Mouse (Mus musculus) inflammation-experienced regulatory T-cells, adult 6 months (primary cell): ENCODE results near the gene Hunk. TPM values are rescaled to one million over a fixed set of nuclear protein-coding genes. Genes with fewer than 3 reads are reported as not detected.

Experiments used
- ATAC-seq: one replicate; pipeline ENCODE4 v1.8.0; 2017
- polyA plus RNA-seq, 3 experiments: library from polyadenylated mRNA; unstranded; fragments of 100-300 nt; shearing (Covaris generic); gene quantifications; one replicate each; pipeline ENCODE4 v1.2.1; 2017

The Hunk gene
- polyA plus RNA-seq, 3 experiments from 2014 or later, result 0.43 TPM; not detected in 2

DNA sequence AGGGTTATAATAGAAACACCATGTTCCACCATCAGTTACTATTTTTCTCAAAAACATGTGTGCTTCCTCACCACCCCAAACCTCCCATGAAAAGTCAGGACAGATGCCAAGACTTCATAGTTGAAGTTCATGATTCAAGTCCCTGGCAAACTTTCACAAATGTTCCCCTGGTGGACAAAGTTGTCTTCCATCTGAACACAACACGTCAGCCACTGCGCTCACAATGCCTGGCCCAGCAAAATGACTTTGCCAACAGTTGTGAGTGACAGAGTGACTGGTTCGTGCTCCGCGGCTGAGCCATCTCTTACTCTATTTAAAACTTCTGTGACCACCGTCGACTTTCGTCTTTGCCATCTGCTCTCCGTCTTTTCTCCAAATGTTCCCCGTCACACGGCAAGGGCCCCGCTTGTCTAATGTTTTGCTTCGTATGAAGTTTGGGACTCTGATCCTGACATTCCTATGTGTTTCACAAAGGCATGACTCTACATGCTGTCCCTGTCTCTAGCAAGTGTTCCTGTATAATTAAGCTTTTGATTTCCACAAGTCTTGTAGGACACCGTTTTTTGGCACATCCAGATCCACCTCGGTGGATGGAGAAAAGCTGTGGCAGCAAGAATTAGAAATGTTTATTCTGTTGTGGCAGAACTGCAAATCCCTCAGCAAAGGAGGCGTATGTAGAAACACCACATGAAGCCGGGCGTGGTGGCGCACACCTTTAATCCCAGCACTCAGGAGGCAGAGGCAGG, 125.9 kb downstream of the Hunk start:
- no peak for ATAC-seq

GRCm38 (mm10) chr16:90517041-90517440, 131.2 kb downstream of the Hunk start:
- no peak for ATAC-seq

DNA sequence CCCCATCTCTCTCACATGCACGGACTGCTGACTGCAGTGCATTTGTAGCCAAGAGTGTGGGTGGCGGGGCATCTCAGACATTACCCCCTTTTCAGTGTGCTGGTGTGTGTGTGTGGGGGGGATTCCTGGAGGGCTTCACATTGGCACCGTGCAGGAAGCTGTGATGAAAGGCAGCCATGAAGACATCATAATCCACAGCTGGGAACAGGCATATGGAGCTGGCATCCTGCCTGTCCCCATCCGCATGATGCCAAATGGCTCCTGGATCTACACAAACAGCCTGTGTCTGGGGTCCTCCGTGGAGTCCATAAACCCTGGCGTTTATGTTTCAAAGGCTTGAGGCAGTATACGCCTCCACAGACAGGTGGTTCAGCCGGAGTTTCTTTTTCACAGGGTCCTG, 132.4 kb downstream of the Hunk start:
- no peak for ATAC-seq

- no peak for ATAC-seq
Measured at GRCm38 (mm10) chr16:90518732-90519295, 133.0 kb downstream of the Hunk start.

DNA sequence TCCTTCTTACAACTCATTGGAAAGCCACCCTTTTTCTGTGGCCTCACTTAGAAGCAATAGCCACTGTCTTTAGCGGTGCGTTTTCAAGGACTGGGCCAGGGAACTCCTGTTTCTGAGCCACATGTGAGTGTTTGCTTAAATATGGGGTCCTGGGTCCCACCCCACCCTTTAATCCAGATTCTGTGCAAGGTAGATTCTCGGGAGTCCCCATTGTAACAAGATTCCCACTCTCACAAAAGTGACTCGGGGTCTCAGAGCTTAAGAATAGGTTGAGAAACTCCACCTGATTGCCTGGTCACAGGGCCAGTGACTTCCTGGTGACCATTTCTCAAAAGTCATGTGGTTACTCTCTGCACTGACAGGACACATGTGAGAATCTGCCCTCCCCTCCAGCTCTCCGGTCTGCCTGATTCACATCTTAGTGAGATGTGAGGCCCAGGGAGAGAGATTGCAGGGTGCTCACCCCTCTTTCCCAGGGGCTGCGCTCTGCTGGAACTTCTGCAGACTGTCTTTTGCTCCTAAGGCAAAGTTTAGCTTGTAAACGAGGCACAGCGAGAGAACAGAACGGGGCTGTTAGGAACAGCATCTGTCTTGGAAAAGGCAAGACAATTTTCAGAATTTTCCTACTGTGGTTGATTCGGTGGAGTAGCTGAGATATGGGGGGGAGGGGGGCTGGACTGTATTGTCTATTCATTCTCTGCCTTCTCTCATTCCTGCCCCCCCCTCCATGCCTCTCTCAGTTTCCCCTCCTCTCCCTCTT, 135.6 kb downstream of the Hunk start:
- no peak for ATAC-seq

- ATAC-seq, result no peak
Measured at GRCm38 (mm10) chr16:90521951-90522255, 136.1 kb downstream of the Hunk start.

DNA sequence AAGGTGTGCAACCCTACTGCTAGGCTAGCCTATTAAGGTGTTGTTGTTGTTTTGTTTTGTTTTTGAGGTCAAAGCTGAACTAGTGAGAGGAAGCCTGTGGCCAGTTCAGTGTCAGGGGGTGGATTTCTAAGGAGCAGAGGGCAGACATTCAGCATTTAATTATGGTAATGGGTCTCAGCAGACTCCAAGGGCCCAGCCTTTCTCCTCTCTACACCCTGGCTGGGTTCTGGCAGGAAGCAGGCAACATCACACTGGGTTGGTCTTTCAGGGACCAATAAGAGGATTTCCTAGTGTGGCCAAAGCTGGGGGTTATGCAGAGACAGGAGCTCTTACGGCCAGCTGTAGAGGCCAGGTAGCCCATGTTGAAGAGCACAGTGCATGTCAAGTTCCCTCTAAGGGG, 136.8 kb downstream of the Hunk start:
- ATAC-seq, result no peak

GRCm38 (mm10) chr16:90523373-90523772, 137.6 kb downstream of the Hunk start:
- ATAC-seq, result no peak

GRCm38 (mm10) chr16:90523894-90524293, 138.1 kb downstream of the Hunk start:
- ATAC-seq, result no peak

DNA sequence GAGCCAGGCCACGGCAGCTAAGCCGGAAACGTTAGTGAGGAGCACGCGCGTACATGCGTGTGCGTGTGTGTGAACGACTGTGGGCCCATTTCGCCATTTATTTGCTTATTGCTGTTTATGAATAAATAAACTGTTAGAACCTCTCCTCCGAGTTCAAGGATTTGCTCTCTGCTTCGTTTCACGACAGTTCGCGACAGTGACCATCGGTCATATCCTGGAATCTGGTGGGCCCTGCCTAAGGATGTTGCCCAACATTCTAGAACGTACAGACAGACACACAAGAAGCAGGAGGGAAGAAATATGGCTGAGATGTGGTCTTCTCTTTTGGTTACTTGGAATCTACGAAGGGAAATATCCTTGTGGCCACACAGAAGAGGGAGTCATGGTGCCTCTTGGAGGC, 138.6 kb downstream of the Hunk start:
- ATAC-seq, result no peak

DNA sequence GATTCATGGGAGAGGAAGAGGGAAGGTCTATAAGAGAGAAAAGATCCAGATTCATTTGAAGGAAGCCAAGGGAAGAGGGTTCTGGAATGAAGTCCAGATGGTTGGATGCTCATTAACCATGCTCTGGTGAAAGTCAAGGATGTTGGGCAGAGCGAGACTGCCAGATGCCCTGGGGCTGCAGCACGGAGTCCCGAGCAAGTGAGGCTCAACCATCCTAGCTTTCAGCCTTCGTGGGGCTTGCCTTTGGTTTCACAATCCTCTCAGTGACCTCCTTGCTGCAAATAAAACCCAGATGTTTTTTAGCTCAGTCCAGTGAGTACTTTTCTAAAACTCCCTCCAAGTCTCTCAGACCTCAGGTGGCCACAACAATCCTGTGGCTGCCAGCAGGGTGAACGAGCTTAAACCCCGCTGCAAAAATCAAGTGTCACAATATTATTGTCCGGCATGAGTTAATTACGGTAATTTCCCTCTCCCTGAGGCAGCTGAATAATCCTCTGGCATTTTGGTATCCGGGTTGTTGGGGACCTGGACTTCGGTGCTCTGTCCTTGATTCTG, 147.4 kb downstream of the Hunk start:
- no peak for ATAC-seq

GRCm38 (mm10) chr16:90534591-90534990, 148.8 kb downstream of the Hunk start:
- no peak for ATAC-seq

- no peak for ATAC-seq
Measured at GRCm38 (mm10) chr16:90538926-90539325, 153.1 kb downstream of the Hunk start.

GRCm38 (mm10) chr16:90541191-90541590, 155.4 kb downstream of the Hunk start:
- no peak for ATAC-seq

- ATAC-seq, result no peak
Measured at GRCm38 (mm10) chr16:90542383-90542782, 156.6 kb downstream of the Hunk start.

DNA sequence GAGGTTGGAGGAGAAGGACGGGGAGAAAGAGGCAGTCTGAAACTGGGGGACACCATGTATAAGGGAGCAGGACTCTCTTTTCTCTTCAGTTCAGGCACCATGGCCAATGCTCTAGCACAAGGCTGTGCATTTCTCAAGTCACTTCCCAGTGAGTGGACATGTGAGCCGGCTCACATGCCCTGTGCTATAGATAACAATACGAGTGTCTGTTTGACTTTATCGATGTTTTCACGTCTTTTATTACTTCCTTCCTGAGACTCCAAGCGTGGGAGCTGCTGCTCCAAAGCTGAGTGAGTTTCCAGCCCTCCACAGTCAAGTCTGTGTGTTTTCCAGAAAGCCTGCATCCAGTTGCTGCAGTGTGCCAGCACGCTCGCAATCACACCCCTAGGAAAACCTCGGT, 158.4 kb downstream of the Hunk start:
- no peak for ATAC-seq

GRCm38 (mm10) chr16:90545509-90545908, 159.7 kb downstream of the Hunk start:
- no peak for ATAC-seq

DNA sequence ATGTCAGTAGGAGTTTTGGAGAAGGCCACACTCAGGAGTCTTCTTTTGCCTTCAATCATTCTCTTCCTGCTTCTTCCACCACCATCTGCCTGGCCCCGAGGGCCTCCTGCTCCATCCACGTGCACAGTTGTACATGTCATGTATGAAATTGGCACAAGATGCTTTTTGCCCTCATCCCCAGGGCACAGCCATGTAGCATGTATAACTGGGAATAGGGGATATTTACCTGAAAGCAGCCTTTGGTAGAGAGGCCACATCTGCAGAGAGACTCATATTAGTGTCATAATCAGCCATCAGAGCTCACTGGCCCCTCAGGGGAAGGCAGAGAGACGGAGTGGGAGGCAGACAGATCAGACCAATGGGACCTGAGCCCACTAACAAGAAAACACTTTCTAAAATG, 160.8 kb downstream of the Hunk start:
- no peak for ATAC-seq

DNA sequence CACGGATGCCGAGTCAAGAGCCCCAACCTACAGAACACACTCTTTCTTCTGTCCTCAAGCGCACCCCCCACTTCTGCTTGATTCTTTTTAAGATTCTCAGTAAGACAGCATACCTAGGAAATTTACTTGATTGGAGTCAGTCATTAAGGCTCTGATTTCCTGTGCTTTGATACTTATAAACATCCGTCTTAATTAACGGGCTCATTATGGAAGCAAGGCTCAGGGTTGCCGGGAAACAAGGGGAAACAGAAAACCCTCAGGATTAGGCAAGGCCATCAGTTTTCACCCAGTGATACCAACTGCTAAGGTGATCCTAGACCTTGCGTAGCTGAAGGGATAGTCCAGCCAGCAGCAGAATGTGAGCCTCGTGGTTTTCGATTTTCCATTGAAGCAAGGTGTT, 162.2 kb downstream of the Hunk start:
- ATAC-seq, result no peak
